Mouse (Mus musculus) neural tube, embryonic 13.5 days (tissue): ENCODE results near the gene Pskh1. TPM values are rescaled to one million over a fixed set of nuclear protein-coding genes. Genes with fewer than 3 reads are reported as not detected.
A peak's percentile ranks its signal among the peaks of the same experiment; 100 is the strongest.

ENCODE experiments used
- ATAC-seq: fragments of 200-750 bp; cut with Nextera tagmentation; 2 replicates; pipeline ENCODE4 v1.8.0; 2017; ENCODE audit warnings: low read depth, mild to moderate bottlenecking, moderate TSS enrichment, moderate library complexity
- H3K27ac ChIP-seq: fragments of 300-500 bp; sonication (generic); replicated peaks from 2 replicates; pipeline ENCODE4 v1.5.1; 2015; ENCODE audit warnings: moderate library complexity, mild to moderate bottlenecking, inconsistent platforms
- H3K27me3 ChIP-seq: fragments of 300-500 bp; sonication (generic); 2 replicates; pipeline ENCODE4 v1.6.1; 2015; ENCODE audit warnings: mild to moderate bottlenecking, inconsistent platforms
- H3K36me3 ChIP-seq: fragments of 300-500 bp; sonication (generic); 2 replicates; pipeline ENCODE4 v1.6.1; 2015; ENCODE audit warnings: mild to moderate bottlenecking, inconsistent platforms
- H3K4me1 ChIP-seq: fragments of 300-500 bp; sonication (generic); replicated peaks from 2 replicates; pipeline ENCODE4 v1.6.1; 2015; ENCODE audit warnings: inconsistent platforms
- H3K4me2 ChIP-seq: fragments of 300-500 bp; sonication (generic); 2 replicates; pipeline ENCODE4 v1.6.1; 2015; ENCODE audit warnings: inconsistent platforms, mild to moderate bottlenecking, moderate library complexity
- H3K4me3 ChIP-seq: fragments of 300-500 bp; sonication (generic); 2 replicates; pipeline ENCODE4 v1.5.1; 2015; ENCODE audit warnings: mild to moderate bottlenecking, inconsistent platforms
- H3K9ac ChIP-seq: fragments of 300-500 bp; sonication (generic); 2 replicates; pipeline ENCODE4 v1.6.1; 2015; ENCODE audit warnings: moderate library complexity, mild to moderate bottlenecking, inconsistent platforms
- H3K9me3 ChIP-seq: fragments of 300-500 bp; sonication (generic); 2 replicates; pipeline ENCODE4 v1.6.1; 2016; ENCODE audit warnings: inconsistent platforms
- WGBS: fragments of 180-500 bp; shearing (Covaris S2); methylation state at CpG from one replicate; pipeline ENCODE4 v1.1.7; 2015; 5-methylcytosine and 5-hydroxymethylcytosine counted together
- polyA plus RNA-seq: library from polyadenylated mRNA; unstranded; fragments of >200 nt; fragmentation: Nextera tagmentation; extraction: Ambion mirVana; gene quantifications from 2 replicates; pipeline ENCODE4 v1.2.1, GENCODE M21; 2015

Gene Pskh1
- polyA plus RNA-seq, 1 experiment from 2014 or later: 14.2 TPM

DNA sequence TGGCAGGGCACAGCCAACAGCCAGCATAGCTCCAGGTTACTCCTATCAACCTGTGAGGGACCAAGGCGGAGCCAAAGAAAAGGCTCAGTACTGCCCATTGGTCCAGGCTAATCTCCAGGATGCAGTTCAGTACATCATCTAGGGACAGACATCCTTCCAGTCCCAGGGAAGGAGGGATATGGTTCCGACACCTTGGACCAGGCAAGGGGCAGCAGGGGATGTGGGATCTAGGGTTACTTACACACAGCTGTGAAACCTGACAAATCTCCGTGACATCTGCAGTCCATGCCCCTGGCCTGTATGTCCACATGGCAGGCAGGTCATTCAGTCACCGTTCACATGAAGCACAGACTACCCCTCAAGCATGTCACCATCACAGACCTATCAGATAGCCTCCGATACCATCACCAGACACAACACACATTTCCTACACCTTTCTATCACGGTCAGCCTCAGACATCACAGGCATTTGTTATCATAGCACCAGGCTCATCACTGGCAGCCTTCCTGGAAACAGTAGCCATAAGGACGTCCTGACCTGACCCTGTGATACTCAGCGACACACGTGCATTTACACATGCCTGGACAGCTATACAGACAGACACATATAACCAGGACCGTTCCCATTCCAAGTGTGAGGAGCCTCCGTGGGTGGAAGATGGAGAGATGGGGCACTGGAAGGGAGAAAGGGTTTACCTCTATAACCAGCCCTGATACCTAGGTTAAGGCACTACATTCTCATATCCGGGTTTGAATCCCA lies 64.4 kb downstream of the Pskh1 start:
- Histone ChIP-seq H3K9me3 (no peaks in the 10 kb centered on the region), H3K27me3 (peaks cover 45% of the 10 kb centered on the region), H3K27ac (no peak overlapping the region), H3K4me2 (peak overlapping the region; percentile 60), H3K4me3 (peak overlapping the region; percentile 50), H3K36me3 (no peaks in the 10 kb centered on the region), H3K4me1 (peaks cover 11% of the 10 kb centered on the region), H3K9ac (peak overlapping the region; percentile 68; the same call in 1 of the 2 replicates)
- no peak for ATAC-seq
- 69% methylated on average over 12 of the region's 12 CpGs for WGBS

- Histone ChIP-seq H3K9me3 (no peaks in the 10 kb centered on the region), H3K4me1 (peaks cover 11% of the 10 kb centered on the region), H3K36me3 (no peaks in the 10 kb centered on the region), H3K9ac (peak overlapping the region; percentile 68), H3K4me3 (peak overlapping the region; percentile 50), H3K27ac (no peak overlapping the region), H3K27me3 (peaks cover 45% of the 10 kb centered on the region), H3K4me2 (peak overlapping the region; percentile 60)
- 3% methylated on average over 34 of the region's 40 CpGs for WGBS
- peak; percentile 69 for ATAC-seq
Measured at GRCm38 (mm10) chr8:105965266-105965904, 65.1 kb downstream of the Pskh1 start.

GRCm38 (mm10) chr8:105965905-105966341 lies 65.7 kb downstream of the Pskh1 start, which contains the start of gene Slc12a4:
Gene Slc12a4 (minus strand): TSS chr8:105966097.
- under 1% methylated on average over 35 of the region's 47 CpGs for WGBS
- no peak within 1 kb of the TSS for H3K27ac ChIP-seq
- H3K36me3 ChIP-seq: no peaks in the 10 kb centered on the region
- H3K4me3 ChIP-seq: peak within 1 kb of the TSS; percentile 50
- H3K9me3 ChIP-seq: no peaks in the 10 kb centered on the region
- peak within 1 kb of the TSS; percentile 68 for H3K9ac ChIP-seq
- peak within 1 kb of the TSS; percentile 60 for H3K4me2 ChIP-seq
- peaks cover 45% of the 10 kb centered on the region for H3K27me3 ChIP-seq
- H3K4me1 ChIP-seq: peaks cover 11% of the 10 kb centered on the region
- peak; percentile 71 for ATAC-seq

DNA sequence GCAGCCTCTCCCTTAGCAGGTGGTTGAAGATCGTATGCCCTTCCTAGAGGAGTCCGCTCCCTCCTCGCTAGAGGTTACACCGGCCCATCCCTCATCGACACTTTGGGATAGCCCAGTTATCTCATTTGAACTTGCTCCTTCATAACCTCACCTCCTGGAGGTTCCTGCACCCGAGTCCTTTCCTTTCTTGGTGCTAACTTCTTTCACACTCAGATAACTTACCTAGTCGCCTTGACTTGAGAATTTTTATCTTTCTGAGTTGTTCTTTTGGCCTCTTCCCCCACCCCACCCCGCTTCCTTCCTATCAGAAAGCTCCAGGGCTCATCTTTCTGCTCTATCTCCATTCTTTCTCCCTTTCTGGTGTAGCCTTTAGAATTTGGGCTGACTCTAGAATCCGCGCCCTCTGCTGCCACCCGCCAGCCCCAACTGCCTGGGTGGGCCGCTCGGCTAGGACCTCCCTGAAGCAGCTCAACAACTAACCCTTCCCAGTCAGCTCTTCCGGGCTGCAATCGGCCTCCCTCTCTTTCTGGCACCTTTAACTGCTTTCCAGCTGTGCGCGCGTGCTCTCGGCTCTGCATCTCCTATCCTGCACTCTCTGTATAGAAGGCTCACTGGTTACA lies 66.6 kb downstream of the Pskh1 start:
- Histone ChIP-seq H3K36me3 (no peaks in the 10 kb centered on the region), H3K4me3 (peak overlapping the region; percentile 4; the same call in 1 of the 2 replicates), H3K27ac (no peak overlapping the region), H3K9me3 (no peaks in the 10 kb centered on the region), H3K9ac (no peak overlapping the region), H3K4me2 (peak overlapping the region; percentile 60), H3K27me3 (peaks cover 45% of the 10 kb centered on the region), H3K4me1 (peaks cover 11% of the 10 kb centered on the region)
- ATAC-seq: no peak
- 8% methylated on average over 19 of the region's 19 CpGs for WGBS

GRCm38 (mm10) chr8:105969367-105969766 lies 69.1 kb downstream of the Pskh1 start:
- Histone ChIP-seq H3K27ac (no peak overlapping the region), H3K4me3 (no peak overlapping the region), H3K9ac (no peak overlapping the region), H3K27me3 (peaks cover 39% of the 10 kb centered on the region), H3K9me3 (no peaks in the 10 kb centered on the region), H3K4me2 (no peak overlapping the region), H3K4me1 (peaks cover 11% of the 10 kb centered on the region), H3K36me3 (no peaks in the 10 kb centered on the region)
- ATAC-seq: no peak
- WGBS: 79% methylated on average over 1 of the region's 1 CpGs

- no peak overlapping the region for H3K27ac ChIP-seq
- no peak overlapping the region for H3K4me3 ChIP-seq
- no peak overlapping the region for H3K4me2 ChIP-seq
- peaks cover 21% of the 10 kb centered on the region for H3K27me3 ChIP-seq
- 70% methylated on average over 8 of the region's 8 CpGs for WGBS
- H3K36me3 ChIP-seq: no peaks in the 10 kb centered on the region
- H3K9ac ChIP-seq: no peak overlapping the region
- no peak for ATAC-seq
- no peaks in the 10 kb centered on the region for H3K4me1 ChIP-seq
- H3K9me3 ChIP-seq: no peaks in the 10 kb centered on the region
Measured at GRCm38 (mm10) chr8:105971019-105971720, 70.9 kb downstream of the Pskh1 start.

GRCm38 (mm10) chr8:105975363-105975762 lies 75.1 kb downstream of the Pskh1 start:
- Histone ChIP-seq H3K4me1 (no peaks in the 10 kb centered on the region), H3K9me3 (no peaks in the 10 kb centered on the region)
- WGBS: 64% methylated on average over 7 of the region's 7 CpGs

DNA sequence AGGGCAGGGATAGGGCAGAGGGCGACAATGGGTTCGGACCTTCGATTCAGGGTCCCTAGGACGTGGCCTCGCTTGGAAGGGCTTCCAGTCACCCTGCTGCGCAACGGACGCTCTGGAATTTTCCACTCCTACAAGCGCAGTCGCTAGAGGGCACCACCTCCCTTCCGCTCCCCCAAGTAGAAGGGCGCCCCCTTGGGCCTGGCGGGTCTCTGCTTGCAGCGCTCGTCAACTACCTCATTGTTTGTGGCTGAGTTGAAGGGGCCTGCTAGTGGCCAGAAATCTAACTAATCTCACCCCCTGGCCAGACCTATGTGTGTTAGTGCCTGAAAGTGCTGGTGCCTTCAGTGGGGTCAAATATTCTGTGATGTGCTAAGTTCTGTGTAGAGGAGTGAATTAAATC lies 79.1 kb downstream of the Pskh1 start, which contains the start of gene Dpep3:
Dpep3 (minus strand) TSS at position 105 of the 400 bp plus-strand sequence.
- Histone ChIP-seq H3K27me3 (no peaks in the 10 kb centered on the region), H3K9ac (no peak within 1 kb of the TSS), H3K36me3 (no peaks in the 10 kb centered on the region), H3K4me3 (no peak within 1 kb of the TSS), H3K4me2 (no peak within 1 kb of the TSS), H3K4me1 (no peaks in the 10 kb centered on the region), H3K9me3 (no peaks in the 10 kb centered on the region), H3K27ac (no peak within 1 kb of the TSS)
- 90% methylated on average over 15 of the region's 15 CpGs for WGBS
- no peak for ATAC-seq

More at GRCm38 (mm10) chr8:105975363-105975762, 75.1 kb downstream of the Pskh1 start:
- no peaks in the 10 kb centered on the region for H3K36me3 ChIP-seq
- no peaks in the 10 kb centered on the region for H3K27me3 ChIP-seq
- no peak overlapping the region for H3K4me3 ChIP-seq
- H3K4me2 ChIP-seq: no peak overlapping the region
- no peak overlapping the region for H3K9ac ChIP-seq
- no peak overlapping the region for H3K27ac ChIP-seq
- ATAC-seq: no peak

GRCm38 (mm10) chr8:105981146-105981545 lies 80.9 kb downstream of the Pskh1 start:
- no peaks in the 10 kb centered on the region for H3K27me3 ChIP-seq
- no peaks in the 10 kb centered on the region for H3K4me1 ChIP-seq
- no peak overlapping the region for H3K4me2 ChIP-seq
- H3K27ac ChIP-seq: no peak overlapping the region
- no peaks in the 10 kb centered on the region for H3K36me3 ChIP-seq
- no peak for ATAC-seq
- H3K9ac ChIP-seq: no peak overlapping the region
- no peak overlapping the region for H3K4me3 ChIP-seq
- 93% methylated on average over 1 of the region's 1 CpGs for WGBS
- H3K9me3 ChIP-seq: no peaks in the 10 kb centered on the region
